Mouse (Mus musculus): ENCODE measurements around the gene Pik3ca.

The Pik3ca gene

DNA sequence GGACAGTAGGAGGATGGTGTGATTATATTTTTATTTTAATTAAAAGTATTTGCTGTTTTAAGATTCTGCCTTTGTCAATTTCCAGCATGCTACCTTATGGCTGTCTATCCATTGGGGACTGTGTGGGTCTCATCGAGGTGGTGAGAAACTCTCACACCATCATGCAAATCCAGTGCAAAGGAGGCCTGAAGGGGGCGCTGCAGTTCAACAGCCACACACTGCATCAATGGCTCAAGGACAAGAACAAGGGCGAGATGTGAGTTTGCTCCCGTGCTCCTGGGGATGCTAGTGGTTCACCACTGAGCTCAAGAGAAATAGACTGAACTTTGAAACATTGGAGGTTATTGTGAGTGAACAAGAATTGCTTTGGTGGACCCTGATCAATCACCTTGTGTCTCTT is 62.3 kb downstream of the Pik3ca start:
- DNase-seq: no peak

GRCm38 (mm10) chr3:32467321-32467720 is 69.8 kb downstream of the Pik3ca start:
- no peak for DNase-seq

DNA sequence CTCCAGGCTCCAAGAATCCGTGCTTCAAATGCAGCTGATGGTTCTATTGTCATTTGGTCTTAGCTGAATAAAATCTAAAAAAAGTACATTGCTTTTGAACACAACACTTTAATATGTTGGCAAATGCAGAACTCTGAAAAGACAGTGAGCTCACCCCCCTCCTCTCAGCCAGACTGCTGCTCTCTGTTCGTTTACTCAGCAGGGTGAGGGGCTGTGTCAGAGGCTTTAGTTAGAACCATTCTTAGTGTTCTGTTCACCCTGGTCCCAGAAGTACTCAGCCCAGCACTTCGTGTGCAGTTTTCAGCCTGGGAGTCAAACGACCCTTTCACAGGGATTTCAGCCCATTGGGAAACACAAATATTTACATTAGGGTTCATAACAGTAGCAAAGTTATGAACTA is 70.9 kb downstream of the Pik3ca start:
- no peak for DNase-seq

GRCm38 (mm10) chr3:32470449-32470848 is 73.0 kb downstream of the Pik3ca start:
- no peak for DNase-seq

DNA sequence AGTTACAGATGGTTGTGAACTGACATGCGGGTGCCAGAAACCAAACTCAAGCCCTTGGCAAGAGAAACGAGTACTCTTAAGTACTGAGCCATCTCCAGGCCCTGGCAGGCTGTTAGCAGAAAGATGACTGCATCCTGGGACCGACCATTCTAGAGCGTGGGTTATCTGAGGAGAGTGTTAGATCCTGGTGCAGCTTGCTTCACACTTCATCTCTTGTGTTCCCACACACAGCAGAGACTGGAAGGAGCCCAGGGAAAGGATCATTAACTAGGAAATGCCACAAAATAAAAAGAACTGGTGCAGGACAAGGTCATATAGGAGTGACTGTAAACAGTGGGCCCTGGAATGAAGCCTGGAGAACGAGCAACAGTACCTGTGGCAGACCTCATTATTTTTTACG is 73.6 kb downstream of the Pik3ca start:
- peak; percentile 60 for DNase-seq

- no peak for DNase-seq
These were observed 74.9 kb downstream of the Pik3ca start for GRCm38 (mm10) chr3:32472191-32472900.

DNA sequence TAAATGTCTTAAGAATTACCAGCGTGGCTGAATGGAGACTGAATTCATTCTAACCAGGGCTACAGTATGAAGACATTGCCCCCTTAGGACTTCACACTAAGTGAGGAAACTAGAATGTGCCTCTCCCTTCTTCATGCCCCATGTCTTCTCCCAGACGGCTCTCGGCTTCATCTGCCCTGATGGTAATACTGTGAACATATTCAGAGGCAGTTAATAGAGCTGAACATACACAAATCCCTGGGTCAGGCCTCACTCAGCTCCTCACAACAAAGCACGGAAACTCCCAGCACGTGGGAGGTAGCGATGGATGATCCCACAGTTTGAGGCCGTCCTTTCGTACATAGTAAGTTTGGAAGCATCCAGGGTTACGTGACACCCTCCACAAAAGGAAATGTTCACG is 75.7 kb downstream of the Pik3ca start:
- DNase-seq: no peak

DNA sequence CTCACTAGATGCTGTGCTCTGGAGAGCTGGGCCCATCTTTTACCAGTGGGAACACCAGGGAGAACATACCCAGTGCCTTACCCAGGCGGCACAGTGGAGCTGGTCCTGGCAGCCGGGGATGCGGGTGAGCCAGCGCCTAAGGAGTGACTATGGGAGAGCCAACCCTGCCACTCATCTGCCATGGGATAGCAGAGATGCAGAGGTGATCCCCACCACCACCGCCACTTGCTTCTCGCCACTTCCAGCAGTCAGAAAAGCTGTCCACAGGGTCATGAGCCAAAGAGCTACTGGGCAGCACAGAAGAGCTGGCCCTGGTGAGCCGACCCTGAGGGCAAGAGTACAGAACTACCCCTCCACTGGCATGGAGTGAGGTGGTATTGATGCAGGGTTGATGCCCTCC is 82.5 kb downstream of the Pik3ca start:
- DNase-seq: no peak

GRCm38 (mm10) chr3:32483035-32483434 is 85.6 kb downstream of the Pik3ca start:
- DNase-seq: no peak

GRCm38 (mm10) chr3:32486543-32486942 is 89.1 kb downstream of the Pik3ca start:
- no peak for DNase-seq

DNA sequence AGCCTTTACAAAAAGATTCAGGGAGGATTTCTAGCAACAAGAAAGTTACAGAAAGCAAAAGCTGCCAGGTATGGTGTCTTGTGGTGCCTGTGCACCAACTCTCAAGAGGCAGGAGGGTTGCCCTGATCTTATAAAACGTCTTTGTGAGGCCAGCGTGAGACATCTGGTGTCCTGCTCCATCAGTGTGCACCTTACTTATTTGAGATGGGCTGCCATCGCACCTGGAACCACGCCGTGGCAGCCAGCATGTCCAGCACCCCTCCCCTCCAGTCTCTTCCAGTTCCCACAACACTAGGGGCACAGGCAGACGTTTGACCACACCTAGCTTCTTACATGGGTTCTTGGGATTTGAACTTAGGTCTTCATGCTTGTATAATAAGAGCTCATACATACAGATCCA is 90.7 kb downstream of the Pik3ca start:
- DNase-seq: no peak

- no peak for DNase-seq
These were observed 92.8 kb downstream of the Pik3ca start for GRCm38 (mm10) chr3:32490076-32490927.

GRCm38 (mm10) chr3:32490928-32491315 is 93.5 kb downstream of the Pik3ca start:
- no peak for DNase-seq

DNA sequence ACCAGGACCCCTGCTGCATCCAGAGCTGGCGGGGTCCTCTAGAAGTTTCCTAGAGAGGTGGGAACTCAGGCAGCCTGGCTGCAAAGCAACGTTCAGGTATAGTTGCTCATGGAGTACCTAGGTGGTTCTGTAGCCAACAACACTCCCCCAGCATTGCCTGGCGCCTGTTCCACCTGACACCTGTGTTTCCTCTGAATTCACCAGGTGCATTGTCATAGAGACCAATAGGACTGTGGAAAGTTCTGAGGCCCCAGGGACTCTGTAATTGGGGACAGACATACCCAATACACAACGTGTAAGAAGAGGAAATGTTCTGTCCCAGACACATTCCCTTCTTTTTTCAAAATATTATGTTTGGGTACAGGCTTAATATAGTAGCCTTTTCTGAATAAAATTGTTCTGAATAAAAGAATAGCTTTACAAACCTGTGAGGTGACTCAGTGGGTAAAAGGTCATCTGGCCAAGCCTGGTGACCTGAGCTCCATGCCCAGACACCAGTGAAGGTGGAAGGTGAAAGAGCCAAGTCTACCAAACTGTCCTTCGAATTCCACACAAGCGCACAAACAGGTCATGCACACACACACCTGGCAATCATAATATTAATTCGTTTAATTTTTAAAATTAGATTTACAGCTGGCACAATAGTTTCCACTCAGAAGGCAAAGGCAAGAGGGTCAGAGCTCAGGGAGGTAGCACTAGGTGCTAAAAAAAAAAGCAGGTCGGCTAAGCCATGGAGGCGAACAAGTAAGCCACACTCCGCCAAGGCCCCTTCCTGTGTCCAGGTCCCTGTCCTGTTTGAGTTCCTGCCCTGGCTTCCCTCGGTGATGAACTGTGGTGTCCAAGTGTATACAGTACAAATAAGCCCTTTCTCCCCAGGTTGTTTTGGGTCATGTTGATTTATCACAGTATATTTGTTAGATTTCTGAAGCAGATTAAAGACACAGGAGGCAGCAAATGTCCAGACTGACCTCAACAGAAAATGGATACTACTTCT is 94.9 kb downstream of the Pik3ca start, which contains the start of gene Kcnmb3:
Gene Kcnmb3 (minus strand): TSS at position 135 of the 994 bp plus-strand sequence.
- DNase-seq: no peak

DNA sequence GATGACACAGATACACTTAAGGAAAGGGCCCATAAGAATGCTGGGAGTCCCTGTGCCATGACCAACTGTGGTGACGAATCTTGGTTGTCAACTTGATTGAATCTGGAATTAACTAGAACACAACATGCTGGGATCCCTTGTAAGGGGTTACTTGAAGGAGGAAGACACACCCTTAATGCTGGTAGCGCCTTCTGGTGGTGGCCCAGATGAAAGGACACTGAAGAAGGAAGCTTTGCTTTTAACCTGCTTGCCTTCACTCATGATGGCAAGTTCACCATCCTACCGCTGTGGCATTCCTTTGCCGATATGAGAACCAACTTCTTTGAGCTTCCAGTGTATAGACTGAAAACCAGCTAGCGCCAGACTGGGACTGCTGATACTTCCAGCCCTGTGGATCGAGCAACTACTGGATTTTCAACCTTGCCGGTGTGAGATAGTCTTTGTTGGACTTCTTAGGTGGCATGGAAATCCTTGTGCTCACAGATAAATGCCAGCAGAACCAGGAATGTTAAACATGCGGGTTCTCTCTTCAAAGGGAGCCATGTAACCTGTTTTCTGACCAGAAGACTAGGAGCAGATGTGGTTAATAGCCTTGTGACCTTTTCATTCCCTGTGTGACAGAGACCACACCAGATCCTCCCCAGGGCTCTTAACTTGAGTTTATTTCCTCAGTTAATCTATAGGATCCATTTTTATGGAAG is 97.1 kb downstream of the Pik3ca start:
- no peak for DNase-seq

DNA sequence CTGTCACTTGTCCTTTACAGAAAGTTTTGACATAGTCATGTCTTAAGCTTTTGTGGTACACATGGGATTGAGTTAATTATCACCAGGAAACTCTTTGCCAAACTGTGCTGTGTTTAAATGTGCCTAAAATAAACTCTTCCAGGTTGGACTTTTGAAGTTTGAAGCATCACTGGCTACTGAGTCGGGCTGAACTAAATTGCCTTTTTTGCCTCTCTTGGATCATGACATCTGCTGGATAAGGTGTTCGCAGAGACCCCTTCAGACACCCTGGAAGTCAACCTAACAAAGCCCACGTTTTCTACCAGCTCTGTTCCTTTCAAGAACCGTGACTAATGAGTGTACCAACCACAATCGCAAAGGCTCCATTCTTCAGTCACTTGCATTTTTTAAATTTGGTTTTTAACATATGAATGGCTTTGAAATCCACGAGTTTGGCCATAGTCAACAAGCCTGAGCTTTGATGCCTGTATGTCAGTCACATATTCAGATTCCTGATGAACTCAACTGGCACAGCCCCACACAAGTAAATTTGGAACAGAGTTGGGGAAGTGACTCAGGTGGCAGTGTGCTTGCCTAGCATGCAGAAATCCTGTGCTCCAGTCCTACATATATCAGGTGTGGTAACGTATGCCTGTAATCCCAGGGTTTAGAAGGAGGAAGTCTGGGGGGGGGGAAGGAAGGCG is 97.8 kb downstream of the Pik3ca start:
- DNase-seq: no peak

GRCm38 (mm10) chr3:32495856-32496710 is 98.6 kb downstream of the Pik3ca start:
- no peak for DNase-seq

- no peak for DNase-seq
These were observed 99.2 kb downstream of the Pik3ca start for GRCm38 (mm10) chr3:32496711-32497070.

DNA sequence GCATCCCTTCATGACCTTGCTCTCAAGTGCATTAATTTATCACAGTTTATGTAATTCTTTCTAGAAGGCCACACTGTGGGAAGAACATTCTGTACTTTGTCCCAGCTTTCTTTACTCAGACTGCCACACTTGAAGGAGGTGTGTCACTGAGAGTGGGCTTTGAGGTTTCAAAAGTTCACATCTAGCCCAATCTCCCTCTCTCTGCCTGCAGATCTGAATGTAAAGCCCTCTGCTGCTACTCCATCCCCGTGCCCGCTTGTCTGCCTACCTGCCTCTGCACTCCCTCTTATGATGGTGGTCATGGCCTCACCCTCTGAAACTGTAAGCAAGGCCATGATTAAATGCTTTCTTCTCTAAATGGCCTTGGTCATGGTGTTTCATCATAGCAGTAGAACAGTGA is 102.9 kb downstream of the Pik3ca start:
- no peak for DNase-seq

DNA sequence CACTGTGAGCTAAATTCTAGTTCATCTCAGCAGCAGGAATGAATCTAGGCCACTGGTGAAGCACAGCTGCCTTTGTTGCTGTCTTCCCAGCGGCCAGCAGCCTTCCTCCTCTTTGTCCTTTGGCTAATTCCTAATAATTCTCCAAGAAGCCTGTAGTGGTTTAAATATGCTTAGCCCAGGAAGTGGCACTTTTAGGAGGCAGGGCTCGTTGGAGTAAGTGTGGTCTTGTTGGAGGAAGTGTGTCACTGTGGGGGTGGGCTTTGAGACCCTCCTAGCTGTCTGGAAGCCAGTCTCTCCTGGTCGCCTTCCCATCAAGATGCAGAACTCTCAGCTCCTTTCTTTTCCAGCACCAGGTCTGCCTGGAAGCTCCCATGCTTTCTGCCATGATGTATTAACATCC is 108.4 kb downstream of the Pik3ca start:
- DNase-seq: no peak
